Mouse (Mus musculus) liver, embryonic 14.5 days (tissue): ENCODE measurements around the gene Eml1. TPM values are rescaled to one million over a fixed set of nuclear protein-coding genes. Genes with fewer than 3 reads are reported as not detected.

Experiments used
- ATAC-seq: fragments of 200-750 bp; cut with Nextera tagmentation; 2 replicates; pipeline ENCODE4 v1.8.0; 2017; ENCODE audit warnings: moderate number of reproducible peaks, mild to moderate bottlenecking, moderate library complexity; ENCODE audit not compliant: insufficient read depth
- DNase-seq, 3 experiments: peaks; one replicate each; pipeline ENCODE4 v3.0.0-alpha.2; 2012 to 2013; ENCODE audit warnings: low read depth in 3 of 3, low spot score in 3 of 3
- H3K27ac ChIP-seq: fragments of 300-500 bp; sonication (generic); 2 replicates; pipeline ENCODE4 v1.5.1; 2014; ENCODE audit warnings: moderate library complexity, mild to moderate bottlenecking, control low read depth, inconsistent platforms
- H3K27me3 ChIP-seq: fragments of 300-500 bp; sonication (generic); 2 replicates; pipeline ENCODE4 v1.6.1; 2014; ENCODE audit warnings: mild to moderate bottlenecking, low read length, moderate library complexity; ENCODE audit not compliant: control insufficient read depth, insufficient read depth
- H3K36me3 ChIP-seq: fragments of 300-500 bp; sonication (generic); replicated peaks from 2 replicates; pipeline ENCODE4 v1.6.1; 2014; ENCODE audit warnings: low read depth; ENCODE audit not compliant: control insufficient read depth, insufficient read depth
- H3K4me1 ChIP-seq, 2 experiments: fragments of 200-500 bp in 1 of 2; fragments of 300-500 bp in 1 of 2; sonication (generic) in 1 of 2; replicated peaks; 2 replicates each; pipeline ENCODE4 v1.6.1; 2012 to 2014; ENCODE audit warnings: antibody characterized with exemption in 1 of 2, inconsistent platforms in 1 of 2, low read length in 1 of 2; ENCODE audit not compliant: control insufficient read depth in 2 of 2, insufficient read depth in 2 of 2
- H3K4me2 ChIP-seq: fragments of 300-500 bp; sonication (generic); 2 replicates; pipeline ENCODE4 v1.6.1; 2014; ENCODE audit warnings: low read depth, mild to moderate bottlenecking, control low read depth, moderate library complexity
- H3K4me3 ChIP-seq, 2 experiments: fragments of 200-500 bp in 1 of 2; fragments of 300-500 bp in 1 of 2; sonication (generic) in 1 of 2; 2 replicates each; pipeline ENCODE4 v1.5.1; 2012 to 2014; ENCODE audit warnings: low read depth in 2 of 2, low read length in 2 of 2, mild to moderate bottlenecking in 2 of 2, control low read depth in 1 of 2, inconsistent platforms in 1 of 2, moderate library complexity in 1 of 2; ENCODE audit not compliant: insufficient read depth in 1 of 2
- H3K9ac ChIP-seq: fragments of 300-500 bp; sonication (generic); replicated peaks from 2 replicates; pipeline ENCODE4 v1.6.1; 2014; ENCODE audit warnings: mild to moderate bottlenecking, control low read depth, moderate library complexity
- H3K9me3 ChIP-seq: fragments of 300-500 bp; sonication (generic); 2 replicates; pipeline ENCODE4 v1.6.1; 2016; ENCODE audit warnings: low read length, mixed read lengths; ENCODE audit not compliant: control insufficient read depth
- CTCF ChIP-seq: IDR thresholded peaks from 2 replicates; pipeline ENCODE4 v1.5.1; 2016; ENCODE audit warnings: antibody characterized with exemption, low read depth, control low read depth
- EP300 ChIP-seq: IDR thresholded peaks from 2 replicates; pipeline ENCODE4 v1.6.1; 2016; ENCODE audit warnings: antibody characterized with exemption, low read depth
- WGBS: fragments of 180-500 bp; shearing (Covaris S2); extraction: QIAGEN DNeasy Blood & Tissue Kit; methylation state at CpG from one replicate; pipeline ENCODE4 v1.1.7; 2014; ENCODE audit not compliant: insufficient replicate concordance; 5-methylcytosine and 5-hydroxymethylcytosine counted together
- polyA plus RNA-seq, 2 experiments: library from polyadenylated mRNA; depleted of rRNA in 1 of 2; stranded (reverse) in 1 of 2; unstranded in 1 of 2; fragments of >200 nt; fragmentation: Nextera tagmentation in 1 of 2; extraction: Ambion mirVana in 1 of 2; gene quantifications; 2 replicates each; pipeline versions ENCODE4 v1.2.1 to v1.2.3; 2012 to 2014

Eml1 gene
- polyA plus RNA-seq, 2 experiments: 2.5 to 3.3 TPM

GRCm38 (mm10) chr12:108333895-108334445, 36.8 kb upstream of the Eml1 start, which contains the start of gene Cyp46a1:
Gene Cyp46a1, plus strand, starts transcription at chr12:108334381.
- peaks cover 21% of the 10 kb centered on the region for H3K27me3 ChIP-seq
- H3K9me3 ChIP-seq: no peaks in the 10 kb centered on the region
- no peak within 1 kb of the TSS for H3K27ac ChIP-seq
- H3K4me2 ChIP-seq: peak within 1 kb of the TSS; percentile 65
- ATAC-seq: peak; percentile 86
- no peaks in the 10 kb centered on the region for H3K36me3 ChIP-seq
- TF ChIP-seq CTCF (no peak), EP300 (no peak)
- 0% methylated on average over 32 of the region's 56 CpGs for WGBS
- DNase-seq: peak; percentile 76 to 84 (median 82)
- no peak within 1 kb of the TSS for H3K9ac ChIP-seq
- 0 out of 4 replicates have a peak, but pooled peaks cover 0 to 4% of the 10 kb centered on the region in 2 experiments for H3K4me1 ChIP-seq
- peak within 1 kb of the TSS; percentile 26 to 47 for H3K4me3 ChIP-seq

- H3K27ac ChIP-seq: no peak overlapping the region
- no peaks in the 10 kb centered on the region for H3K36me3 ChIP-seq
- peak overlapping the region; percentile 65 for H3K4me2 ChIP-seq
- no peak overlapping the region for H3K9ac ChIP-seq
- no peaks in the 10 kb centered on the region for H3K9me3 ChIP-seq
- DNase-seq (no peak), ATAC-seq (no peak)
- TF ChIP-seq EP300 (no peak), CTCF (no peak)
- peaks cover 18% of the 10 kb centered on the region for H3K27me3 ChIP-seq
- H3K4me3 ChIP-seq: peak overlapping the region; percentile 26 to 47; a peak in 3 of 4 replicates
- WGBS: 1% methylated on average over 32 of the region's 32 CpGs
- 0 out of 4 replicates have a peak, but pooled peaks cover 0 to 4% of the 10 kb centered on the region in 2 experiments for H3K4me1 ChIP-seq
Measured at GRCm38 (mm10) chr12:108334529-108334928, 36.2 kb upstream of the Eml1 start.

DNA sequence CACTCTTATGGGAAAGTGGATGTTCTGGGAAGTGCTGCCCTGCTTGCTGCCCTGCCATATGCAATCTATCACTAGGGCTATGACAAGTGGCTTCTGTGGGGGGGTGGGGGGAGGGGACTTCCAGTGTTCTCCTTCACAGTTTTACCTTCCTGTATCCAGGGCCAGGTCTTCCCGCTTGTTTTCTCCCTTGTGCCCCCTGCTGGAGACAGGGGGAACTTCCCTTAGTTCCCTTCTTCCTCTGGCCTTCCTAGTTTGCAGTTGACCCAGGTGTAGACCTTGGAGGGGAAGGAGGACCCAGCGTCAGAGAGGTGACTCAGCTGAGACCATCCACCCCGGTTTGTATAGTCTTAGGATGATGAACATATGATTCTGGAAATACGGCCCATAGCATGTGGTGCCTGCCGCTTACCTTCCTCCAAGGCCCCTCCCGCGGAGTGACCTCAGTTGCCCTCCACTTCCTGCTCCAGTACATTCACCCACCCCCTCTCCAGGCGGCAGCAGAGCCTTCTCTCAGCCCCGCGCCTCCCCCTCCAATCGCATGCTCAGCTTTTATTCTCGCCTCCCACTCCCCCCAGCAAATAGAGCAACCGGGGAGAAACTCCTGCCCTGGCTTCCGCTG, 32.1 kb upstream of the Eml1 start:
- no peak for ATAC-seq
- H3K4me3 ChIP-seq: no peak overlapping the region
- no peak overlapping the region for H3K27ac ChIP-seq
- H3K4me2 ChIP-seq: no peak overlapping the region
- DNase-seq: peak in 1 of 3 experiments; percentile 13
- no peaks in the 10 kb centered on the region for H3K9me3 ChIP-seq
- 17% methylated on average over 14 of the region's 14 CpGs for WGBS
- no peak overlapping the region for H3K9ac ChIP-seq
- peaks cover 18% of the 10 kb centered on the region for H3K27me3 ChIP-seq
- H3K36me3 ChIP-seq: no peaks in the 10 kb centered on the region
- 0 out of 4 replicates have a peak, but pooled peaks cover 0 to under 1% of the 10 kb centered on the region in 2 experiments for H3K4me1 ChIP-seq
- TF ChIP-seq EP300 (no peak), CTCF (peak; percentile 80)

GRCm38 (mm10) chr12:108348151-108348550, 22.6 kb upstream of the Eml1 start:
- H3K4me2 ChIP-seq: no peak overlapping the region
- H3K4me1 ChIP-seq: no peaks in the 10 kb centered on the region
- ATAC-seq: no peak
- no peak for DNase-seq
- H3K9ac ChIP-seq: no peak overlapping the region
- no peaks in the 10 kb centered on the region for H3K9me3 ChIP-seq
- WGBS: 53% methylated on average over 8 of the region's 8 CpGs
- no peaks in the 10 kb centered on the region for H3K36me3 ChIP-seq
- H3K4me3 ChIP-seq: no peak overlapping the region
- H3K27me3 ChIP-seq: peaks cover 8% of the 10 kb centered on the region
- no peak overlapping the region for H3K27ac ChIP-seq
- no peak for TF ChIP-seq EP300
- no peak for TF ChIP-seq CTCF

DNA sequence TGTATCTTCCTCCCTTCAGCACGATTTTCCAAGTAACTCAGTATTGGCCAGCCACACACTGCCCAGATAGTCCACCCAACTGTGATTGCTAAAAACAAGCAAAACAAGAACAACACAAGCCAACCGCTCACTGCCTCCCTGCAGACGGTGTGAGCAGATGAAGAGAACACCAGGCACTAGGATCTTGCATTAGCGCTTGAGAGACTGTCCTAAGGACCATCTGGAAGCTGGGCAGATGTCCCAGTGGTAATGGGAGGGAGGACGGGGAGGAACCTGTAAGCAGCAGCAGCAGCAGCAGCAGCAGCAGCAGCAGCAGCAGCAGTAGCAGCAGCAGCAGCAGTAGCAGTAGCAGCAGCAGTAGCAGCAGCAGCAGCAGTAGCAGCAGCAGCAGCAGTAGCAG, 21.7 kb upstream of the Eml1 start:
- no peak overlapping the region for H3K27ac ChIP-seq

More for the DNA sequence above, 21.7 kb upstream of the Eml1 start:
- TF ChIP-seq CTCF: no peak
- TF ChIP-seq EP300: no peak
- H3K4me3 ChIP-seq: no peak overlapping the region
- H3K9ac ChIP-seq: no peak overlapping the region
- no peaks in the 10 kb centered on the region for H3K36me3 ChIP-seq
- WGBS: 51% methylated on average over 5 of the region's 5 CpGs
- ATAC-seq (no peak), DNase-seq (no peak)
- H3K4me2 ChIP-seq: no peak overlapping the region
- H3K27me3 ChIP-seq: peaks cover 10% of the 10 kb centered on the region
- H3K9me3 ChIP-seq: no peaks in the 10 kb centered on the region
- H3K4me1 ChIP-seq: no peaks in the 10 kb centered on the region
